Mouse (Mus musculus) neural tube, embryonic 10.5 days (tissue): Measurements from ENCODE around the gene Fanci.

ENCODE experiments used
- DNase-seq: peaks from one replicate; pipeline ENCODE4 v3.0.0-alpha.2; 2017; ENCODE audit warnings: low spot score; ENCODE audit errors: extremely low spot score

The Fanci gene

DNA sequence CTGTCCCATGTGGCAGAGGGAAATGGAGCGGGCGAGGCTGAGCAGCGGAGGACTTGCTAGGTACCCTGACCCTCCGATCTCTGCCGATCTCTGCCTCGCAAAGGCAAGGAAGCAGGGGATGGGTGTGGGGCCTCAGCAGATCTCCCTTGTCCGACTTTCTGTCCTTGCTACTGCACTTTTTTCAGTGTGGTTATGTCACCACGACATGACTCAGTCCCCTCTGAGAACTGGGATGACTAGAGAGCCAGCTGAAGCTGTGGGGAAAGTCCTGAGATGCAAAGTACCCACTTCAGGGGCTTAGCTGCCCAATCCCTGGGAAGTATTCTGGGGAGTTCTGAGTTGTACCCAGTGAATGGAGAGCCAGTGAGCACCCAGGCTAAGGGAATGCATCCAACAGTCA lies 4.6 kb upstream of the Fanci start:
- no peak for DNase-seq

DNA sequence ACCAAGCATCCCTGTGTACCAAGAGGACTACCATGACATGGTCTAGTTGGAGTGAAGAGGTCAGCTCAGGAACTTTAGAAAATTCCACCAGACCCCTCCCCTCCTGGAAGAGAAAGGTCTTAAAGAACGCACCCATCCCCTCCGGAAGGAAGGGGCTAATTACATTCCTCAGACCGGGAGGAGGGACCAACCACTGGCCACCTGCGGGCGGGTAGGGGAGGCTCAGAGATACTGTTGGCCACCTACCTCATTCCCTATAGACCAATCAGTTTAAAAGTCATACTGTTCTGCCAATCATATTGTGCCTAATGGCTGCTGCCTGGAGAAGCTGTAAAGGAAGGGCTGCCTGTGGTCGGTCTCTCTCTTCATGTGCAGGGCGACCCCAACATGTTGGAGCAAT lies 3.7 kb upstream of the Fanci start:
- no peak for DNase-seq

DNA sequence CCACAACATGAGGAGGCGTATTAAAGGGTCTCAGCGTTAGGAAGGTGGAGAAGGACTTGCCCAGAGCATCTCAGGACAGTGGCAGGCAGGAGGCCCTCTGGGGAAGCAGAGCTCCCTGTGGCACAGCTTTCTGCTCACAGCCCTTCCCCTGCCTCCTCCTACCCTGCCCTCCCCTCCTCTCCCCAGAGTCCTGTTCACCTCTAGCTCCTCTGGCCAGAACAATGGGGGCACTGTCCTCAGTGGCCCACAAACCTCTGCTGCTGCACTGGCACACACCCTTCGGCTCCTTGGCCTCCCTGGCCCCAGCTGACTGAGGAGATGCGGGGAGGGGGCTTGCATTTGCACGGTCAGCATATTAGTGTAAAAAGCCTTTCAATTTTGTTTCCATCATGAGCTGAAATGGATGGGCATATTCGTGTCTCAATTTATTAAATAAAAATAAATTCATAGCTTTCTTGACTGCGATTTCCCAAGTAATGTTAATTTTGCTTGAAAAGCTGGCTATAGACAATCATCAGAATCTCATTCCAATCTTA lies 3.0 kb upstream of the Fanci start:
- no peak for DNase-seq

- DNase-seq, result no peak
Observed at GRCm38 (mm10) chr7:79390141-79390708, 1.5 kb upstream of the Fanci start.

DNA sequence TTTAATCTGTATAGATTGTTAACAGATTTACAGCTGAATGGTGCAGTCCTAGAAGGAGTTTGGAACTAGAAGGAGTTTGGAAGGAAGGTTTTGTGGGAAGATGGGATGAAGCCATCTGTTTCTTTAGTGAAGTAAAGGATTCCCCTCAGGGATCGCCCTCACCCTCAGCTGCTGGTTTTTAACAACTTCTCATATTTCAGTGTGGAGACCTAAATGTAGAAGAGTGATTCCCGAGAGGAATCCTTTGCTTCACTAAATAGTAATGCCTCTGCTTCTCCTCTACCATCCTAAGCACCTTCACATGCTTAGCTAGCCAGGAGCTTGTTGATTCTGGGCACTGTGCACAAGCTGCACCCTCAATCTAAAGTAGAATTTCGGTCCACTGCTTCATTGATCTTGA lies 258 bp upstream of the Fanci start:
- no peak for DNase-seq

DNA sequence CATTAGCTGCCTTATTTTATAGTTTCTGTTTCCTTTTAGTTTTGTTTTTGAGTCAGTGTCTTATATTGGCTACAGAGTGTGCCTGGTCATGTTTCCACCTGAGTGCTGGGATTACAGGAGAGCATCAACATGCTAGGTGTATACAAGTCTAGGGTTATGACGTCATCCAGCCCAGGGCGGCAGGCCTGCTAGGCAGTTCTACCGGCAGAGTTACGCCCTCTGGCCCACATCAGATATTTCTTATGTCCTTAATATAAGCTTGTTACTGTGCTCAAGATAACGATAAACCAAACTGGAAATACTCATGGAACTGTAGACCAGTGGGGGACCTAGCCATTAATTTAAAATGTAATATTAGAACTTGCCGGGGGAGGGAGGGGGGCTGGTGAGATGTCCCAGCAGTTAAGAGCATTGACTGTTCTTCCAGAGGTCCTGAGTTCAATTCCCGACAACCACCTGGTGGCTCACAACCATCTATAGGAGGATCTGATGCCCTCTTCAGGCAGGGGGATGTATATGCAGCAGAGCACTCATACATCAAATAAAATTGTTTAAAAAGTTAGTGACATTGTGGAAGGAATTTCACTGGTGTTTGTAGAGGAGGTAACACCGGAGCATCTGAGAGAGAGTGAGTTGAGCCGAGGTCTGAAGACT lies 1.3 kb downstream of the Fanci start:
- DNase-seq, result no peak

GRCm38 (mm10) chr7:79393924-79394323 lies 2.2 kb downstream of the Fanci start:
- no peak for DNase-seq

- no peak for DNase-seq
Observed at GRCm38 (mm10) chr7:79394666-79395065, 2.9 kb downstream of the Fanci start.

- no peak for DNase-seq
Observed at GRCm38 (mm10) chr7:79395186-79395585, 3.5 kb downstream of the Fanci start.

- no peak for DNase-seq
Observed at GRCm38 (mm10) chr7:79397446-79397963, 5.8 kb downstream of the Fanci start.

DNA sequence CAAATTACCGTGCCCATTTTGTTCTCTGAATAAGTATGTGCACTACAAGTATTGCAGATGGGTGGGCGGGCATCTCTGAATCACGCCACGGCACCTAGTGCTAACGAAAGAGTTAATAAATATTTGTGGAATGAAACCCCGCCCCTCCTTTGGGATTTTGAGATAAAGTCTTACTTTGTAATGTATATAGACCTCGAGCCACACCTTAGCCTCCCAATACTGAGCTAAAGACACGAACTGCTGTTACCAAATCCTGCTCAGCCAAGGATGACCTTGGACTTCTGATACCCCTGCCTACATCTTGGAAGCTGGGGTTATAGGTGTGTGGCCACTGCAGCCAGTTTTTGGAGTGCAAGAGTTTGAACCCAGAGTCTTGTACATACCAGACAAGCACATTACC lies 6.7 kb downstream of the Fanci start:
- no peak for DNase-seq

GRCm38 (mm10) chr7:79398971-79399370 lies 7.2 kb downstream of the Fanci start:
- no peak for DNase-seq

DNA sequence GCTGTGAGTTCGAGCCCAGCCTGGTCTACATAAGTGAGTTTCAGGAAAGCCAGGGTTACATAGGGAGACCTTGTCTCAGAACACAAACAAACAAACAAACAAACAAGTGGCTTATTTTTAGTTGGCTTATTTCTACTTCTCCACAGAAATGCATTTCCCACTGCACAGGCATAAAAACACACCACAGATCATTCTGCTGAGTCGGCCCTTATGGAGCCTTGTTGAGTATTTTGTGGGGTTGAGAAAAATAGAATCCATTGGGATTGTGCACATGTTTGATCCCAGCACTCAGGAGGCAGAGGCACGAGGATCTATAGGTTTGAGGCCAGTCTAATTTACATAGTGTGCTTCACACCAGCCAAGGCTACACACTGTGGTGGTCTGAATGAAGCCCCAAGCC lies 8.6 kb downstream of the Fanci start:
- DNase-seq, result no peak

- no peak for DNase-seq
Observed at GRCm38 (mm10) chr7:79414449-79415375, 23.0 kb downstream of the Fanci start.

DNA sequence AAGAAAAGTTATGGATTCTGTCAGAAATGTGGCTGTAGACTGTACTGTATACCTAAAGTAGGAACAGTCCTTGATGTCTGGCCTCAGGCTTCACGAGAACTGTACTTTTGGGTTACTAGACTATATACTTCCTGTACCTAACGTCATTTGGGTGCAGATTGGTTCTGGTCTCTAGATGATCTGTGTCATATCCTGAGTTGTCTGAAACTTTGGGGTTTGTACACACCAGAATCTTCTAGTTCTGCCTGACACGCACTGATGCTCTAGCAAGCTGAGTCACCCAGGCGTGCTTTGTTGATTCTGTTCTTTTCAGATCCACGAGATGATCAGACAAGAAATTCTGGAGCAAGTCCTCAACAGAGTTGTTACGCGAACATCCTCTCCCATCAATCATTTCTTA lies 28.2 kb downstream of the Fanci start:
- DNase-seq, result no peak

GRCm38 (mm10) chr7:79422876-79423275 lies 31.1 kb downstream of the Fanci start:
- DNase-seq, result no peak

- no peak for DNase-seq
Observed at GRCm38 (mm10) chr7:79425804-79426203, 34.1 kb downstream of the Fanci start.

DNA sequence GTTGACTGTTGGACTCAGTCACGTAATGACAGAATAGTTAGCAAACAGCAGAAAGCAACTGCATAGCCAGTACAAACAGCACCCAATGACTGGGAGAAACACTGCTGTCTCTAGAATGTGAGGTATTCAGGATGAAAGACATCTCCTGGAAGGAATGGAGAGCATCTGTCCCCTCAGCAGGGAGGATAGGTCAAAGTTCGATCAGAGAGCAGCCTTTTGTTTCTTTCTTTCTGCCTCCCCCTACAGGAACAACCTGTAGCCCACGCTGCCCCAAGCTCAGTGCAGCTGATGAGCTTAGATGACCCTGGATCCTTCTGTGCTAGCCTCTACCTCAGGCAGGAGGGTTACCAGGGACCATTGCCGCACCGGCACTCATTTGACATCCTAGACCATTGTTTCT lies 36.5 kb downstream of the Fanci start:
- no peak for DNase-seq

GRCm38 (mm10) chr7:79440035-79440434 lies 48.3 kb downstream of the Fanci start:
- DNase-seq, result no peak

GRCm38 (mm10) chr7:79447048-79447447 lies 55.3 kb downstream of the Fanci start:
- no peak for DNase-seq

GRCm38 (mm10) chr7:79447486-79447885 lies 55.8 kb downstream of the Fanci start:
- no peak for DNase-seq

GRCm38 (mm10) chr7:79461721-79462120 lies 70.0 kb downstream of the Fanci start:
- no peak for DNase-seq
